Mouse (Mus musculus): ENCODE results near the gene Tom1l1.

Tom1l1 gene

DNA sequence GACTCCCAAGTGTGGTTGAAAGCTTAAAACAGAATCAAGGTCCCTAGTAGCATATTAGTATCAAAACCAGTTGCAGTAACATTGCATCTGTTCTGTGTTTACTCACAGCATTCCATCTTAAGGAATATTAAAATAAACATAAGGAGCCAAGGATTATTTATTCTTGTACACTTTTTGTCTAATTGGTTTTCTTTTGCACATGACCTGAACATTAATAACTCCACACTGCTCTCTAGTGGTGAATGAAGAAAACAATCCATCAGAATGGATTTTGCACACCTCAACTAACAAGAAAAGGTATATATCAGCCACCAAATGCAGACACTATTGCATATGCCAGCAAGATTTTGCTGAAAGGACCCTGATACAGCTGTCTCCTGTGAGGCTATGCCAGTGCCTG lies 71.7 kb downstream of the Tom1l1 start:
- DNase-seq (ENCODE audit: low spot score), result no peak

- no peak for DNase-seq (ENCODE audit: low spot score)
These were observed 73.4 kb downstream of the Tom1l1 start for GRCm38 (mm10) chr11:90614743-90615142.

- no peak for DNase-seq (ENCODE audit: low spot score)
These were observed 76.0 kb downstream of the Tom1l1 start for GRCm38 (mm10) chr11:90612118-90612517.

DNA sequence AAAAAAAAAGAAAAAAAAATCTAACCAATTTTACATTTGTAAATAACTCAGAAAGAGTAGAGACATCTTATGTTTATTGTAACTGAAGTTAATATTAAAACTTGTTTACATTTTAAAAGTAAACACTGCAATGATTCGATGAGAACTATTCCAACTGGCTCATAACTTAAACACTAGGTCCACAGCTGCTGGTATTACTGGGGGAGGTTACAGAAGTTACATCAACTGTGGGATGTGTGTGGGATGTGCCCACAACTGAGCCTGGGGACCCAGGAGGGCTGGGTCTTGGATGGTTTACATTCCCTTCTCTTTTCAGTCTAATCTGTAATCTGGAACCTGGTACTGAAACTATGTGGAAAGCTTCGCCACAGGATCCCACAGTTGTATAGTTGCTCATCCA lies 85.1 kb downstream of the Tom1l1 start:
- DNase-seq (ENCODE audit: low spot score), result no peak

- no peak for DNase-seq (ENCODE audit: low spot score)
These were observed 92.3 kb downstream of the Tom1l1 start for GRCm38 (mm10) chr11:90595826-90596225.

All from testis, postnatal 14 days (tissue).